Comparison of ENCODE assay signal across 10 mouse cellular contexts in the genomic region with DNA sequence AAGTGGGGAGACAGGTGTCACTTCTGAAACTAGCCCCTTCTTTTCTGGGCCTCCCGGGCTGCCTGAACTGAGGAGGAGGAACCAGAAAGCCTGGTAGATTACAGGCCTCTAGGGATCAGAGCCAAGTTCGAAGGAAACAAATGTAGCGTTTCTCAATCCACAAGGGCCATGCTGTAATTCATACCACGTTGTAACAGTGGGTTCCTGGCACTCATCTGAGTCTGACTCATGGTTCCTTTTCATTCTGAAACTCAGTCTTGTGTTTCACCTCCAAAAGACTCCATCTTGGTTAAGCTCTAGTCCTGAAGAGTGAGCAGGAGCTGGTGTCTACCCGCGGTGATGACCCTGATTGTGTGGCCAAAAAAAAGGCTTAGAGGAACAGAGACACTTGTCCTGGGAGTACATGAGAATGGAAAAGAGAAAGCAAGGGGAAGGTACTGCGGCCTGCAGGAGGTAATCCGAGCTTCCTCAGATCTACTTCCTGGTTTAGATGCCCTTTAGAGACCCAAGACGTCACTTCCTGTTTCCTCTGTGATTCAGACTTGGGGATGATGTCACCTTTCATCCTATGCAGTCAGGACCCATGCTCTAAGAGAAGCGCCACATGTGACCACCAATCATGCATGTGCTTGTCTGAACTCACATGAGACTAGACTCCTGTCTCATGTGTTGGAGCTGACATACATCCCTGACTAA. TPM values are rescaled to one million over a fixed set of nuclear protein-coding genes. Genes with fewer than 3 reads are reported as not detected.
DNase-seq lines count a peak whose midpoint lies in the region; ATAC-seq and TF ChIP-seq lines count a peak whose summit lies in the region.
"Had no signal": no experiment of that assay in that cellular context is flagged by ENCODE, and none has a peak within 500 bp of the region (broad histone marks: within the 10 kb centered on the region; RNA-seq: fewer than 3 reads in every experiment).

No protein-coding gene starts in this region.

- H3K27me3 ChIP-seq in forebrain, postnatal 0 days (ENCODE audit: insufficient read depth, low read length): no peaks in the 10 kb centered on the region

- no peak overlapping the region for H3K4me2 ChIP-seq in forebrain, postnatal 0 days (ENCODE audit: low read depth)

- peak; percentile 48 to 80 for DNase-seq in adrenal gland, adult (ENCODE audit: inconsistent age in 2 of 2, low spot score in 1 of 2)
- no peak for DNase-seq in adrenal gland, postnatal 4 days (ENCODE audit: low spot score in 2 of 2)
- peak; percentile 77 for DNase-seq in CD4-positive, CD25-positive, alpha-beta regulatory T cell, adult 2 months (ENCODE audit: low read depth, low spot score)
- peak; percentile 65 for DNase-seq in brain, adult 2 months (ENCODE audit: low read depth, low spot score)
- no peak for DNase-seq in forebrain, postnatal 0 days
- DNase-seq in right cerebral cortex, postnatal 14 days: no peak
- no peak for DNase-seq in frontal cortex, postnatal 25 days (ENCODE audit: low spot score in 2 of 2)
- DNase-seq: retina, postnatal 1 day had no signal

- no peak for ATAC-seq in forebrain, postnatal 0 days

- H3K4me3 ChIP-seq in macrophage (ENCODE audit: inconsistent target): no peak overlapping the region
- no peak overlapping the region for H3K4me3 ChIP-seq in forebrain, postnatal 0 days (ENCODE audit: low read depth, low read length)
- H3K4me3 ChIP-seq: erythroblast, embryonic 14.5 days had no signal

- peak overlapping the region; percentile 83 for H3K27ac ChIP-seq in macrophage
- H3K27ac ChIP-seq in forebrain, postnatal 0 days (ENCODE audit: low read depth, low read length): no peak overlapping the region

- H3K79me2 ChIP-seq in macrophage (ENCODE audit: inconsistent target): no peaks in the 10 kb centered on the region

- WGBS in macrophage (ENCODE audit: missing documents): 31% methylated on average over 10 of the region's 10 CpGs
- 70% methylated on average over 10 of the region's 10 CpGs for WGBS in forebrain, postnatal 0 days

- H3K9ac ChIP-seq in forebrain, postnatal 0 days: no peak overlapping the region

- H3K9me3 ChIP-seq in forebrain, postnatal 0 days (ENCODE audit: low read length): no peaks in the 10 kb centered on the region

- no peak for TF ChIP-seq CTCF in forebrain, postnatal 0 days (IDR thresholded peaks at IDR 0.05; ENCODE audit: low read depth)

- no peaks in the 10 kb centered on the region for H3K36me3 ChIP-seq in macrophage (ENCODE audit: inconsistent target)
- H3K36me3 ChIP-seq in forebrain, postnatal 0 days (ENCODE audit: insufficient read depth): no peaks in the 10 kb centered on the region

- no peaks in the 10 kb centered on the region for H3K4me1 ChIP-seq in forebrain, postnatal 0 days (ENCODE audit: insufficient read depth)

RNA-seq across cellular contexts. Expression of a gene that starts 30.3 kb away (rescaled TPM):
- total RNA-seq in adrenal gland, postnatal 4 days (2021): 10 to 100 TPM; 26.1 to 28.5 TPM
- total RNA-seq in macrophage (2018; cell fraction: chromatin; rRNA removed): 10 to 100 TPM in 25 of 26 experiments, 1 to 10 TPM in 1; 9.7 to 78.2 (median 21.3) TPM
- 10 to 100 TPM in 4 of 26 experiments, 1 to 10 TPM in 22; 6.3 to 12.9 (median 8.4) TPM for total RNA-seq in macrophage (2018; cell fraction: cytosol; rRNA removed)
- 10 to 100 TPM in 18 of 26 experiments, 1 to 10 TPM in 8; 5.0 to 63.5 (median 13.1) TPM for total RNA-seq in macrophage (2018; cell fraction: nucleus; rRNA removed)
- 4.0 to 25.9 TPM (median 14.0 TPM) in 3 replicates for polyA plus RNA-seq in macrophage (2018)
- 13.5 TPM in 2 replicates for total RNA-seq in forebrain, postnatal 0 days (2014; rRNA removed)
- 21.1 and 25.2 TPM in 2 replicates for polyA plus RNA-seq in forebrain, postnatal 0 days (2015; fragmentation: Nextera tagmentation; extraction: Ambion mirVana)

Comparison
In these comparisons a context has a peak if more than half of its experiments do, and no peak if none do; other contexts are left out.
1. DNase-seq: peak in adrenal gland, adult (2 of 2), CD4-positive, CD25-positive, alpha-beta regulatory T cell, adult 2 months (single experiment) and brain, adult 2 months (single experiment); none in adrenal gland, postnatal 4 days (0 of 2), forebrain, postnatal 0 days (single experiment), right cerebral cortex, postnatal 14 days (single experiment) and frontal cortex, postnatal 25 days (0 of 2).